Mouse (Mus musculus) liver, adult 2 months (tissue): ENCODE measurements around the gene Lsr. TPM values are rescaled to one million over a fixed set of nuclear protein-coding genes. Genes with fewer than 3 reads are reported as not detected.

Experiments
- DNase-seq: peaks from one replicate; pipeline ENCODE4 v3.0.0-alpha.2; 2011; ENCODE audit warnings: low read depth, low spot score; ENCODE audit errors: extremely low read depth
- H3K27ac ChIP-seq: fragments of 200-500 bp; replicated peaks from 2 replicates; pipeline ENCODE4 v1.5.1; 2012; ENCODE audit warnings: low read depth, mild to moderate bottlenecking, control low read depth, inconsistent platforms, low read length; ENCODE audit not compliant: insufficient read depth
- H3K27me3 ChIP-seq: fragments of 200-500 bp; 2 replicates; pipeline ENCODE4 v1.6.1; 2012; ENCODE audit warnings: mild to moderate bottlenecking, moderate library complexity, low read length, inconsistent platforms; ENCODE audit not compliant: control insufficient read depth, insufficient read depth
- H3K36me3 ChIP-seq: fragments of 200-500 bp; 2 replicates; pipeline ENCODE4 v1.6.1; 2012; ENCODE audit warnings: low read length, inconsistent platforms; ENCODE audit not compliant: control insufficient read depth, insufficient read depth
- H3K4me1 ChIP-seq: fragments of 200-500 bp; 2 replicates; pipeline ENCODE4 v1.6.1; 2011; ENCODE audit warnings: low read length; ENCODE audit not compliant: control insufficient read depth, insufficient read depth
- H3K4me3 ChIP-seq: fragments of 200-500 bp; 2 replicates; pipeline ENCODE4 v1.5.1; 2011; ENCODE audit warnings: low read depth, mild to moderate bottlenecking, control low read depth, low read length, moderate library complexity; ENCODE audit not compliant: insufficient read depth
- H3K79me2 ChIP-seq: fragments of 200-500 bp; 2 replicates; pipeline ENCODE4 v1.6.1; 2012; ENCODE audit warnings: inconsistent platforms, mild to moderate bottlenecking, low read length, moderate library complexity; ENCODE audit not compliant: control insufficient read depth, insufficient read depth
- H3K9ac ChIP-seq: fragments of 200-500 bp; 2 replicates; pipeline ENCODE4 v1.6.1; 2012; ENCODE audit warnings: low read depth, mild to moderate bottlenecking, control low read depth, inconsistent platforms, low read length
- CTCF ChIP-seq: fragments of 200-500 bp; IDR thresholded peaks from 2 replicates; pipeline ENCODE4 v1.5.1; 2011; ENCODE audit warnings: low read depth, low read length, control low read depth
- POLR2A ChIP-seq: fragments of 200-500 bp; IDR thresholded peaks from 2 replicates; pipeline ENCODE4 v1.6.1; 2011; ENCODE audit warnings: low read length, control low read depth; ENCODE audit not compliant: insufficient read depth; ENCODE audit errors: extremely low read depth
- WGBS: fragments of 180-500 bp; shearing (Covaris S2); methylation state at CpG from one replicate; pipeline ENCODE4 v1.1.7; 2018; 5-methylcytosine and 5-hydroxymethylcytosine counted together
- polyA plus RNA-seq: library from polyadenylated mRNA; depleted of rRNA; stranded (reverse); fragments of >200 nt; gene quantifications from 2 replicates; pipeline ENCODE4 v1.2.3, GENCODE M21; 2012; rRNA removed
- total RNA-seq: library from RNA; depleted of rRNA; stranded (reverse); fragments of >200 nt; gene quantifications from 2 replicates; pipeline ENCODE4 v1.2.3, GENCODE M21; 2014; rRNA removed

Gene Lsr
- total and polyA plus RNA-seq, 2 experiments = 75.7 to 362 TPM

DNA sequence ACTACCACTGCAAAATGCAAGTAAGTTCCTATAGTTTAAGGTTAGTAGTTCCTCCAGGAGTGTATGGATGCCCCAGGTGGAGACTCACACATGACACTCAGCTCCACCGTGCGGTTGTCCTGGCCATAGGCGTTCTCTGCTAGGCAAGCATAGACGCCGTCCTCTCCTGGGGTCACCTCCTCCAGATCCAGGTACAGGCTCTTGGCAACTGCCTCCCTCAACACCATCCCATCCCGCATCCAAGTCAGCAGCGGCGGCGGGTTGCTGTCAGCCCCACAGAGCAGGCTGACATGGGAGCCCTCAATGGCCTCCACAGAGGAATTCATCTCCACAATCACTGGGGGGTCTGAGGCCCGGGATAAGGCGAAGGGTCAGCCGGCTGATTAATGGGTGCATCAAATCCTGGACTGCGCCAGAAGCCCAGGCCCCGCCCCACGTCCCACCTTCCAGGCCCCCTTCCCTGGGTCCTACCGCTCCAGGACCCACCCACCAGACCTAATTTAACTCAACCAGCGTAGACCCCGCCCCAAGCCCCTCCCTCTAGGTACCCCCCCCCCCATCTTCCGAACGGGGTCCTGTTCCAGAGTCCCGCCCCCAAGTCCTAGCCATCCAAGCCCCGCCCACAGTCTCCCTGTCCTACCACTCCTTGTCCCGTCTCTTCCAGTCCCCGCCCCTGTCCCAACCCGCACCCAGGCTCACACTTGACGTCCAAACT, 64.8 kb downstream of the Lsr start:
- Histone ChIP-seq H3K4me1 (no peaks in the 10 kb centered on the region; the same call in 1 of the 2 replicates), H3K27me3 (peaks cover 2% of the 10 kb centered on the region; the same call in 1 of the 2 replicates), H3K27ac (no peak overlapping the region), H3K9ac (no peak overlapping the region), H3K4me3 (peak overlapping the region; percentile 47; the same call in 1 of the 2 replicates), H3K36me3 (no peaks in the 10 kb centered on the region), H3K79me2 (no peaks in the 10 kb centered on the region)
- DNase-seq = no peak
- TF ChIP-seq POLR2A (no peak), CTCF (no peak)
- 6% methylated on average over 26 of the region's 26 CpGs for WGBS

Other genes starting within 250 kb of the Lsr start
- gene Tmem147, start 243.9 kb downstream of the Lsr start, total RNA-seq = 124 and 146 TPM in 2 replicates
- gene Tmem147, start 243.9 kb downstream of the Lsr start, polyA plus RNA-seq = 248 and 335 TPM in 2 replicates
- not detected in 2 replicates for gene Gapdhs, start 229.8 kb downstream of the Lsr start, total RNA-seq
- gene Gapdhs, start 229.8 kb downstream of the Lsr start, polyA plus RNA-seq = 0.50 and 1.3 TPM in 2 replicates
- 0.46 and 0.60 TPM in 2 replicates for gene Sbsn, start 222.0 kb downstream of the Lsr start, total RNA-seq
- gene Sbsn, start 222.0 kb downstream of the Lsr start, polyA plus RNA-seq = 0.33 and 0.41 TPM in 2 replicates
- not detected in 2 replicates for gene Dmkn, start 209.7 kb downstream of the Lsr start, total RNA-seq
- 0.44 TPM in 1 of 2 replicates, not detected in the other for gene Dmkn, start 209.7 kb downstream of the Lsr start, polyA plus RNA-seq
- gene Krtdap, start 185.6 kb downstream of the Lsr start, total RNA-seq = not detected in 2 replicates
- gene Krtdap, start 185.6 kb downstream of the Lsr start, polyA plus RNA-seq = not detected in 2 replicates
- gene Ffar2, start 149.7 kb downstream of the Lsr start, total RNA-seq = 0.09 and 0.13 TPM in 2 replicates
- 0.04 TPM in 1 of 2 replicates, not detected in the other for gene Ffar2, start 149.7 kb downstream of the Lsr start, polyA plus RNA-seq
- not detected in 2 replicates for gene Ffar3, start 117.3 kb downstream of the Lsr start, total RNA-seq
- gene Ffar3, start 117.3 kb downstream of the Lsr start, polyA plus RNA-seq = not detected in 2 replicates
- not detected in 2 replicates for gene Ffar1, start 111.9 kb downstream of the Lsr start, total RNA-seq
- gene Ffar1, start 111.9 kb downstream of the Lsr start, polyA plus RNA-seq = 0.05 and 0.21 TPM in 2 replicates
- 0.74 and 1.8 TPM in 2 replicates for gene Cd22, start 93.1 kb downstream of the Lsr start, total RNA-seq
- gene Cd22, start 93.1 kb downstream of the Lsr start, polyA plus RNA-seq = 1.4 and 3.7 TPM in 2 replicates
- gene Mag, start 58.6 kb downstream of the Lsr start, total RNA-seq = 0.07 and 0.09 TPM in 2 replicates
- 0.20 and 0.37 TPM in 2 replicates for gene Mag, start 58.6 kb downstream of the Lsr start, polyA plus RNA-seq
- gene Hamp2, start 48.8 kb downstream of the Lsr start, total RNA-seq = 445 and 548 TPM in 2 replicates
- gene Hamp2, start 48.8 kb downstream of the Lsr start, polyA plus RNA-seq = 6,798 and 9,385 TPM in 2 replicates
- 1,191 and 3,227 TPM in 2 replicates for gene Hamp, start 29.4 kb downstream of the Lsr start, total RNA-seq
- gene Hamp, start 29.4 kb downstream of the Lsr start, polyA plus RNA-seq = 8,217 and 12,671 TPM in 2 replicates
- gene Usf2, start 16.7 kb downstream of the Lsr start, total RNA-seq = 40.5 and 55.1 TPM in 2 replicates
- 160 and 161 TPM in 2 replicates for gene Usf2, start 16.7 kb downstream of the Lsr start, polyA plus RNA-seq
- gene Fam187b, start 326 bp upstream of the Lsr start, total RNA-seq = 2.4 and 3.0 TPM in 2 replicates
- 3.7 and 3.9 TPM in 2 replicates for gene Fam187b, start 326 bp upstream of the Lsr start, polyA plus RNA-seq
- 3.6 and 3.8 TPM in 2 replicates for gene Fxyd5, start 69.0 kb upstream of the Lsr start, total RNA-seq
- 5.4 and 7.8 TPM in 2 replicates for gene Fxyd5, start 69.0 kb upstream of the Lsr start, polyA plus RNA-seq
- 0.47 TPM in 1 of 2 replicates, not detected in the other for gene Fxyd7, start 78.0 kb upstream of the Lsr start, total RNA-seq
- 0.40 and 0.92 TPM in 2 replicates for gene Fxyd7, start 78.0 kb upstream of the Lsr start, polyA plus RNA-seq
- 127 and 154 TPM in 2 replicates for gene Fxyd1, start 83.7 kb upstream of the Lsr start, total RNA-seq
- gene Fxyd1, start 83.7 kb upstream of the Lsr start, polyA plus RNA-seq = 1,507 and 1,555 TPM in 2 replicates
- gene Lgi4, start 85.9 kb upstream of the Lsr start, total RNA-seq = 0.07 and 0.18 TPM in 2 replicates
- 0.04 and 0.09 TPM in 2 replicates for gene Lgi4, start 85.9 kb upstream of the Lsr start, polyA plus RNA-seq
- 0.27 and 0.46 TPM in 2 replicates for gene Fxyd3, start 103.2 kb upstream of the Lsr start, total RNA-seq
- 0.50 and 0.83 TPM in 2 replicates for gene Fxyd3, start 103.2 kb upstream of the Lsr start, polyA plus RNA-seq
- 282 and 327 TPM in 2 replicates for gene Hpn, start 141.8 kb upstream of the Lsr start, total RNA-seq
- gene Hpn, start 141.8 kb upstream of the Lsr start, polyA plus RNA-seq = 883 and 920 TPM in 2 replicates
- gene Scn1b, start 153.5 kb upstream of the Lsr start, total RNA-seq = 2.4 and 3.5 TPM in 2 replicates
- 4.4 and 7.1 TPM in 2 replicates for gene Scn1b, start 153.5 kb upstream of the Lsr start, polyA plus RNA-seq
- 5.1 and 6.6 TPM in 2 replicates for gene Gramd1a, start 182.4 kb upstream of the Lsr start, total RNA-seq
- gene Gramd1a, start 182.4 kb upstream of the Lsr start, polyA plus RNA-seq = 17.0 and 33.0 TPM in 2 replicates